Mouse (Mus musculus): ENCODE results near the gene Foxk1.

DNA sequence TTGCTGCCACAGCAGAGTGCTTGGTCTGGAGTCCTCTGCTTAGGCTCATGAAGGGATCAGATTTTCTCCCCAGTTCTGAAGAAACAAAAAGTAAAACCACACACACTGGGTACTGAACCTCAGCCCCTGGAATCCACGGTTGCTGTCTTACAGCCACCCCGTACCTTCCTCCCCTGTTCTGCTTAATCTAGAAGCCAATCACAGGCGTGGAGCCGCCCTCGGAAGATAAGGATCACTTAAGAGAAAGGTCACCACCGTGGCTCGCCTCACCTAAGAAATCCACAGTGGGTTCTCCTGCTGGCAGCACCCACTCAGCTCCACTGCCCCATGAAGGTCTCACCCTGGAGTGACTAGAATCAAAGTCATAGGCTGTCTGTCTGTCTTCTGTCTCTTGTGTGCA, 5.1 kb downstream of the Foxk1 start:
- no peak for TF ChIP-seq USF1 (IDR thresholded peaks at IDR 0.05; ENCODE audit: low read depth)
- no peak for TF ChIP-seq MYOG (IDR thresholded peaks at IDR 0.05; ENCODE audit: control insufficient read depth, extremely low read depth, insufficient read length)
- no peak for TF ChIP-seq MAX (IDR thresholded peaks at IDR 0.05)
- TF ChIP-seq CTCF (IDR thresholded peaks at IDR 0.05; ENCODE audit: control insufficient read depth, insufficient read depth, insufficient read length) = no peak
- no peak for TF ChIP-seq MYOD1 (IDR thresholded peaks at IDR 0.05; ENCODE audit: control insufficient read depth, insufficient read length, low read depth)
- TF ChIP-seq CEBPB (IDR thresholded peaks at IDR 0.05; ENCODE audit: low read depth) = no peak
- no peak for TF ChIP-seq FOSL1 (IDR thresholded peaks at IDR 0.05; ENCODE audit: insufficient read depth, low read length, poor library complexity, severe bottlenecking)
